Comparison of ENCODE assay signal across 32 mouse cellular contexts in genomic region chr4:130133399-130133798, GRCm38 (mm10). TPM values are rescaled to one million over a fixed set of nuclear protein-coding genes. Genes with fewer than 3 reads are reported as not detected.
DNase-seq lines count a peak whose midpoint lies in the region; ATAC-seq and TF ChIP-seq lines count a peak whose summit lies in the region.
"Had no signal": no experiment of that assay in that cellular context is flagged by ENCODE, and none has a peak within 500 bp of the region (broad histone marks: within the 10 kb centered on the region; RNA-seq: fewer than 3 reads in every experiment).

No protein-coding gene starts in this region.

- no peak overlapping the region for H3K9ac ChIP-seq in forebrain, postnatal 0 days
- no peak overlapping the region for H3K9ac ChIP-seq in forebrain, embryonic 15.5 days (replicated peaks)
- H3K9ac ChIP-seq in midbrain, embryonic 11.5 days (ENCODE audit: low read length) = no peak overlapping the region
- no peak overlapping the region for H3K9ac ChIP-seq in midbrain, embryonic 13.5 days (replicated peaks)
- no peak overlapping the region for H3K9ac ChIP-seq in intestine, embryonic 15.5 days
- H3K9ac ChIP-seq: forebrain, embryonic 13.5 days; heart, embryonic 13.5 days; hindbrain, embryonic 12.5 days had no signal

- H3K27ac ChIP-seq in forebrain, postnatal 0 days (ENCODE audit: low read depth, low read length) = no peak overlapping the region
- no peak overlapping the region for H3K27ac ChIP-seq in forebrain, embryonic 15.5 days (replicated peaks)
- H3K27ac ChIP-seq in midbrain, embryonic 11.5 days (ENCODE audit: low read depth, low read length) = no peak overlapping the region
- H3K27ac ChIP-seq in midbrain, embryonic 13.5 days = no peak overlapping the region
- no peak overlapping the region for H3K27ac ChIP-seq in intestine, embryonic 15.5 days
- H3K27ac ChIP-seq: embryonic facial prominence, embryonic 13.5 days; forebrain, embryonic 10.5 days; forebrain, embryonic 13.5 days; heart, adult 2 months; heart, embryonic 10.5 days; heart, embryonic 13.5 days; hindbrain, embryonic 12.5 days had no signal

- H3K4me1 ChIP-seq in forebrain, postnatal 0 days (ENCODE audit: insufficient read depth) = no peaks in the 10 kb centered on the region
- H3K4me1 ChIP-seq in forebrain, embryonic 15.5 days = peaks cover 4% of the 10 kb centered on the region
- H3K4me1 ChIP-seq in midbrain, embryonic 11.5 days (ENCODE audit: control insufficient read depth, insufficient read depth, low read length) = no peaks in the 10 kb centered on the region
- H3K4me1 ChIP-seq in midbrain, embryonic 13.5 days (replicated peaks) = peaks cover 4% of the 10 kb centered on the region; the same call in 1 of the 2 replicates
- H3K4me1 ChIP-seq in intestine, embryonic 15.5 days (replicated peaks) = peaks cover 63% of the 10 kb centered on the region

- peaks cover 4% of the 10 kb centered on the region; the same call in 1 of the 2 replicates for H3K27me3 ChIP-seq in forebrain, postnatal 0 days (ENCODE audit: insufficient read depth, low read length)
- H3K27me3 ChIP-seq in forebrain, embryonic 15.5 days = peaks cover 13% of the 10 kb centered on the region
- peaks cover 4% of the 10 kb centered on the region; the same call in 1 of the 2 replicates for H3K27me3 ChIP-seq in midbrain, embryonic 11.5 days (ENCODE audit: control insufficient read depth, insufficient read depth, low read length)
- H3K27me3 ChIP-seq in midbrain, embryonic 13.5 days = peaks cover 17% of the 10 kb centered on the region
- H3K27me3 ChIP-seq in intestine, embryonic 15.5 days (replicated peaks) = peaks cover 4% of the 10 kb centered on the region; the same call in 1 of the 2 replicates

- peak; percentile 6 for DNase-seq in forebrain, postnatal 0 days
- peak; percentile 23 for DNase-seq in midbrain, embryonic 11.5 days (ENCODE audit: low spot score, missing footprints)
- peak; percentile 77 for DNase-seq in large intestine, adult 2 months (ENCODE audit: low read depth, low spot score)
- DNase-seq in thymus, postnatal 4 days = no peak
- DNase-seq: adrenal gland, adult 2 months; adrenal gland, postnatal 14 days; B cell, adult 2 months; cerebellum, adult 11 months; cerebellum, adult 2 months; cerebellum, adult 9-11 months; cerebellum, postnatal 25 days; gastrocnemius, postnatal 10 days; gastrocnemius, postnatal 36 days; heart, adult 2 months; heart, postnatal 14 days; heart, postnatal 4 days had no signal

- 57% methylated on average over 6 of the region's 6 CpGs for WGBS in forebrain, postnatal 0 days
- 59% methylated on average over 6 of the region's 6 CpGs for WGBS in forebrain, embryonic 15.5 days
- 72% methylated on average over 6 of the region's 6 CpGs for WGBS in midbrain, embryonic 11.5 days
- 71% methylated on average over 6 of the region's 6 CpGs for WGBS in midbrain, embryonic 13.5 days
- 51% methylated on average over 6 of the region's 6 CpGs for WGBS in intestine, embryonic 15.5 days
- 31% methylated on average over 6 of the region's 6 CpGs for WGBS in large intestine, adult 2 months

- H3K36me3 ChIP-seq in forebrain, postnatal 0 days (ENCODE audit: insufficient read depth) = 0 out of 2 replicates have a peak, but pooled peaks cover 3% of the 10 kb centered on the region
- H3K36me3 ChIP-seq in forebrain, embryonic 15.5 days = no peaks in the 10 kb centered on the region
- no peaks in the 10 kb centered on the region for H3K36me3 ChIP-seq in midbrain, embryonic 11.5 days (ENCODE audit: control insufficient read depth, insufficient read depth, low read length)
- H3K36me3 ChIP-seq in midbrain, embryonic 13.5 days = no peaks in the 10 kb centered on the region
- no peaks in the 10 kb centered on the region for H3K36me3 ChIP-seq in intestine, embryonic 15.5 days
- H3K36me3 ChIP-seq: embryonic facial prominence, embryonic 13.5 days; forebrain, embryonic 10.5 days; heart, embryonic 10.5 days; hindbrain, embryonic 12.5 days had no signal

- no peak overlapping the region for H3K4me3 ChIP-seq in forebrain, postnatal 0 days (ENCODE audit: low read depth, low read length)
- H3K4me3 ChIP-seq in forebrain, embryonic 15.5 days = no peak overlapping the region
- H3K4me3 ChIP-seq in midbrain, embryonic 11.5 days (ENCODE audit: low read depth, low read length) = no peak overlapping the region
- H3K4me3 ChIP-seq in midbrain, embryonic 13.5 days (replicated peaks) = no peak overlapping the region
- no peak overlapping the region for H3K4me3 ChIP-seq in intestine, embryonic 15.5 days (replicated peaks)
- H3K4me3 ChIP-seq: embryonic facial prominence, embryonic 13.5 days; forebrain, embryonic 10.5 days; forebrain, embryonic 13.5 days; heart, adult 2 months; heart, embryonic 10.5 days; heart, embryonic 13.5 days; hindbrain, embryonic 12.5 days had no signal

- no peak for ATAC-seq in forebrain, postnatal 0 days
- ATAC-seq in forebrain, embryonic 15.5 days (replicated peaks) = no peak
- ATAC-seq in midbrain, embryonic 11.5 days (ENCODE audit: low FRiP score) = no peak
- no peak for ATAC-seq in midbrain, embryonic 13.5 days
- peak; percentile 50 for ATAC-seq in intestine, embryonic 15.5 days
- ATAC-seq: forebrain, embryonic 13.5 days had no signal

- TF ChIP-seq CTCF in forebrain, postnatal 0 days (IDR thresholded peaks at IDR 0.05; ENCODE audit: low read depth) = no peak

- no peaks in the 10 kb centered on the region for H3K9me3 ChIP-seq in forebrain, postnatal 0 days (ENCODE audit: low read length)
- H3K9me3 ChIP-seq in forebrain, embryonic 15.5 days = no peaks in the 10 kb centered on the region
- no peaks in the 10 kb centered on the region for H3K9me3 ChIP-seq in midbrain, embryonic 11.5 days (ENCODE audit: control insufficient read depth, low read length)
- H3K9me3 ChIP-seq in midbrain, embryonic 13.5 days = no peaks in the 10 kb centered on the region
- no peaks in the 10 kb centered on the region for H3K9me3 ChIP-seq in intestine, embryonic 15.5 days
- H3K9me3 ChIP-seq: embryonic facial prominence, embryonic 13.5 days; forebrain, embryonic 10.5 days; forebrain, embryonic 13.5 days; G1E; heart, embryonic 10.5 days; heart, embryonic 13.5 days; hindbrain, embryonic 12.5 days had no signal

- H3K4me2 ChIP-seq in forebrain, postnatal 0 days (ENCODE audit: low read depth) = no peak overlapping the region
- no peak overlapping the region for H3K4me2 ChIP-seq in forebrain, embryonic 15.5 days (replicated peaks)
- no peak overlapping the region for H3K4me2 ChIP-seq in midbrain, embryonic 11.5 days
- H3K4me2 ChIP-seq in midbrain, embryonic 13.5 days (replicated peaks) = no peak overlapping the region
- no peak overlapping the region for H3K4me2 ChIP-seq in intestine, embryonic 15.5 days (replicated peaks)
- H3K4me2 ChIP-seq: embryonic facial prominence, embryonic 13.5 days; forebrain, embryonic 13.5 days; heart, embryonic 13.5 days; hindbrain, embryonic 12.5 days had no signal

RNA-seq across cellular contexts. Expression of gene Hcrtr1, which starts 5.8 kb away (rescaled TPM):
- 2.4 and 5.0 TPM in 2 replicates for total RNA-seq in forebrain, postnatal 0 days (2014; rRNA removed)
- 1.6 and 2.5 TPM in 2 replicates for polyA plus RNA-seq in forebrain, postnatal 0 days (2015; fragmentation: Nextera tagmentation; extraction: Ambion mirVana)
- 0.27 and 0.38 TPM in 2 replicates for polyA plus RNA-seq in forebrain, embryonic 15.5 days (2015; fragmentation: Nextera tagmentation; extraction: Ambion mirVana)
- 0.14 and 0.18 TPM in 2 replicates for polyA plus RNA-seq in midbrain, embryonic 11.5 days (2014; fragmentation: Nextera tagmentation; extraction: Ambion mirVana)
- polyA plus RNA-seq in midbrain, embryonic 13.5 days (2015; fragmentation: Nextera tagmentation; extraction: Ambion mirVana) = 0.41 and 0.94 TPM in 2 replicates
- polyA plus RNA-seq in intestine, embryonic 15.5 days (2015; fragmentation: Nextera tagmentation; extraction: Ambion mirVana) = 0.24 and 0.37 TPM in 2 replicates
- polyA plus RNA-seq in large intestine, adult 2 months (2012; rRNA removed) = 1.8 and 3.2 TPM in 2 replicates
- total RNA-seq: CH12.LX; common myeloid progenitor, adult 5-6 weeks; G1E; gastrocnemius, adult 18-20 months; gastrocnemius, postnatal 10 days; gastrocnemius, postnatal 36 days; granulocyte monocyte progenitor cell, adult 5-6 weeks; heart, adult 2 months; heart, postnatal 4 days had no signal
- polyA plus RNA-seq: forebrain, embryonic 13.5 days; G1E; heart, embryonic 16.5 days; intestine, embryonic 14.5 days had no signal

RNA-seq across cellular contexts. Expression of gene Pef1, which starts 31.0 kb away (rescaled TPM):
- 51.6 and 52.9 TPM in 2 replicates for total RNA-seq in forebrain, postnatal 0 days (2014; rRNA removed)
- 58.5 and 60.7 TPM in 2 replicates for polyA plus RNA-seq in forebrain, postnatal 0 days (2015; fragmentation: Nextera tagmentation; extraction: Ambion mirVana)
- 68.1 and 70.3 TPM in 2 replicates for polyA plus RNA-seq in forebrain, embryonic 15.5 days (2015; fragmentation: Nextera tagmentation; extraction: Ambion mirVana)
- polyA plus RNA-seq in midbrain, embryonic 11.5 days (2014; fragmentation: Nextera tagmentation; extraction: Ambion mirVana) = 71.6 and 72.3 TPM in 2 replicates
- polyA plus RNA-seq in midbrain, embryonic 13.5 days (2015; fragmentation: Nextera tagmentation; extraction: Ambion mirVana) = 65.3 and 72.0 TPM in 2 replicates
- 67.0 and 76.6 TPM in 2 replicates for polyA plus RNA-seq in intestine, embryonic 15.5 days (2015; fragmentation: Nextera tagmentation; extraction: Ambion mirVana)
- 183 and 198 TPM in 2 replicates for polyA plus RNA-seq in large intestine, adult 2 months (2012; rRNA removed)

RNA-seq across cellular contexts. Expression of gene Tinagl1, which starts 41.5 kb away (rescaled TPM):
- 3.5 and 6.7 TPM in 2 replicates for total RNA-seq in forebrain, postnatal 0 days (2014; rRNA removed)
- polyA plus RNA-seq in forebrain, postnatal 0 days (2015; fragmentation: Nextera tagmentation; extraction: Ambion mirVana) = 3.5 and 4.5 TPM in 2 replicates
- 3.7 and 5.6 TPM in 2 replicates for polyA plus RNA-seq in forebrain, embryonic 15.5 days (2015; fragmentation: Nextera tagmentation; extraction: Ambion mirVana)
- polyA plus RNA-seq in midbrain, embryonic 11.5 days (2014; fragmentation: Nextera tagmentation; extraction: Ambion mirVana) = 5.1 and 6.1 TPM in 2 replicates
- polyA plus RNA-seq in midbrain, embryonic 13.5 days (2015; fragmentation: Nextera tagmentation; extraction: Ambion mirVana) = 2.4 and 2.5 TPM in 2 replicates
- 65.6 and 72.9 TPM in 2 replicates for polyA plus RNA-seq in intestine, embryonic 15.5 days (2015; fragmentation: Nextera tagmentation; extraction: Ambion mirVana)
- polyA plus RNA-seq in large intestine, adult 2 months (2012; rRNA removed) = 84.0 and 85.1 TPM in 2 replicates
- total RNA-seq: CH12.LX had no signal
